Mouse (Mus musculus): ENCODE results near the gene Gm49601. TPM values are rescaled to one million over a fixed set of nuclear protein-coding genes. Genes with fewer than 3 reads are reported as not detected.

Gm49601 gene
- polyA plus RNA-seq, 1 experiment from 2014 or later: 1.8 TPM

- no peak for ATAC-seq (ENCODE audit: extremely low read depth, insufficient number of reproducible peaks, low FRiP score, low TSS enrichment)
- no peaks in the 10 kb centered on the region for H3K9me3 ChIP-seq
- H3K27ac ChIP-seq (replicated peaks): no peak overlapping the region
- H3K9ac ChIP-seq: peak overlapping the region; percentile 73
- H3K4me1 ChIP-seq: peaks cover 43% of the 10 kb centered on the region
- peaks cover 97% of the 10 kb centered on the region for H3K27me3 ChIP-seq (replicated peaks)
- WGBS: under 1% methylated on average over 38 of the region's 38 CpGs
- peak overlapping the region; percentile 95 for H3K4me2 ChIP-seq
- H3K4me3 ChIP-seq: peak overlapping the region; percentile 63
- H3K36me3 ChIP-seq: no peaks in the 10 kb centered on the region; the same call in 1 of the 2 replicates
Measured at GRCm38 (mm10) chr16:18621362-18622001, 4.7 kb downstream of the Gm49601 start.

GRCm38 (mm10) chr16:18620601-18621361 is 5.4 kb downstream of the Gm49601 start:
- Histone ChIP-seq H3K27ac (replicated peaks) (no peak overlapping the region), H3K4me1 (peaks cover 37% of the 10 kb centered on the region), H3K9me3 (no peaks in the 10 kb centered on the region), H3K36me3 (no peaks in the 10 kb centered on the region; the same call in 1 of the 2 replicates), H3K4me2 (peak overlapping the region; percentile 95), H3K9ac (peak overlapping the region; percentile 73), H3K27me3 (replicated peaks) (peaks cover 98% of the 10 kb centered on the region), H3K4me3 (peak overlapping the region; percentile 63)
- WGBS: under 1% methylated on average over 74 of the region's 74 CpGs
- no peak for ATAC-seq (ENCODE audit: extremely low read depth, insufficient number of reproducible peaks, low FRiP score, low TSS enrichment)

- H3K9ac ChIP-seq: no peak overlapping the region
- no peak for ATAC-seq (ENCODE audit: extremely low read depth, insufficient number of reproducible peaks, low FRiP score, low TSS enrichment)
- peak overlapping the region; percentile 95 for H3K4me2 ChIP-seq
- H3K36me3 ChIP-seq: no peaks in the 10 kb centered on the region; the same call in 1 of the 2 replicates
- peaks cover 31% of the 10 kb centered on the region for H3K4me1 ChIP-seq
- H3K4me3 ChIP-seq: peak overlapping the region; percentile 63
- H3K9me3 ChIP-seq: no peaks in the 10 kb centered on the region
- peaks cover 98% of the 10 kb centered on the region for H3K27me3 ChIP-seq (replicated peaks)
- no peak overlapping the region for H3K27ac ChIP-seq (replicated peaks)
- WGBS: 37% methylated on average over 6 of the region's 6 CpGs
Measured at GRCm38 (mm10) chr16:18620201-18620600, 6.0 kb downstream of the Gm49601 start.

- no peak for ATAC-seq (ENCODE audit: extremely low read depth, insufficient number of reproducible peaks, low FRiP score, low TSS enrichment)
- no peaks in the 10 kb centered on the region for H3K9me3 ChIP-seq
- no peak overlapping the region for H3K4me3 ChIP-seq
- H3K4me1 ChIP-seq: peaks cover 30% of the 10 kb centered on the region
- no peak overlapping the region for H3K27ac ChIP-seq (replicated peaks)
- 48% methylated on average over 4 of the region's 4 CpGs for WGBS
- H3K4me2 ChIP-seq: no peak overlapping the region
- no peaks in the 10 kb centered on the region; the same call in 1 of the 2 replicates for H3K36me3 ChIP-seq
- no peak overlapping the region for H3K9ac ChIP-seq
- peaks cover 97% of the 10 kb centered on the region for H3K27me3 ChIP-seq (replicated peaks)
Measured at GRCm38 (mm10) chr16:18619110-18619509, 7.1 kb downstream of the Gm49601 start.

GRCm38 (mm10) chr16:18618297-18618696 is 7.9 kb downstream of the Gm49601 start:
- no peak for ATAC-seq (ENCODE audit: extremely low read depth, insufficient number of reproducible peaks, low FRiP score, low TSS enrichment)
- H3K27ac ChIP-seq (replicated peaks): no peak overlapping the region
- H3K4me2 ChIP-seq: no peak overlapping the region
- no peak overlapping the region for H3K4me3 ChIP-seq
- no peak overlapping the region for H3K9ac ChIP-seq
- peaks cover 30% of the 10 kb centered on the region for H3K4me1 ChIP-seq
- peaks cover 97% of the 10 kb centered on the region for H3K27me3 ChIP-seq (replicated peaks)
- no peaks in the 10 kb centered on the region; the same call in 1 of the 2 replicates for H3K36me3 ChIP-seq
- H3K9me3 ChIP-seq: no peaks in the 10 kb centered on the region
- WGBS: 53% methylated on average over 2 of the region's 2 CpGs

GRCm38 (mm10) chr16:18617370-18618065 is 8.7 kb downstream of the Gm49601 start:
- no peaks in the 10 kb centered on the region for H3K9me3 ChIP-seq
- no peak for ATAC-seq (ENCODE audit: extremely low read depth, insufficient number of reproducible peaks, low FRiP score, low TSS enrichment)
- H3K9ac ChIP-seq: no peak overlapping the region
- H3K27me3 ChIP-seq (replicated peaks): peaks cover 97% of the 10 kb centered on the region
- no peak overlapping the region for H3K27ac ChIP-seq (replicated peaks)
- 1% methylated on average over 27 of the region's 27 CpGs for WGBS
- peaks cover 27% of the 10 kb centered on the region for H3K4me1 ChIP-seq
- H3K36me3 ChIP-seq: no peaks in the 10 kb centered on the region
- peak overlapping the region; percentile 61 for H3K4me2 ChIP-seq
- H3K4me3 ChIP-seq: peak overlapping the region; percentile 20

- Histone ChIP-seq H3K27ac (replicated peaks) (no peak overlapping the region), H3K9ac (no peak overlapping the region)
- no peak for ATAC-seq (ENCODE audit: extremely low read depth, insufficient number of reproducible peaks, low FRiP score, low TSS enrichment)
Measured at GRCm38 (mm10) chr16:18613301-18613700, 12.9 kb downstream of the Gm49601 start.

GRCm38 (mm10) chr16:18611752-18612151 is 14.5 kb downstream of the Gm49601 start:
- ATAC-seq (ENCODE audit: extremely low read depth, insufficient number of reproducible peaks, low FRiP score, low TSS enrichment): no peak
- H3K9me3 ChIP-seq: no peaks in the 10 kb centered on the region
- H3K27ac ChIP-seq (replicated peaks): no peak overlapping the region
- 36% methylated on average over 13 of the region's 13 CpGs for WGBS
- peaks cover 93% of the 10 kb centered on the region for H3K27me3 ChIP-seq (replicated peaks)
- H3K4me1 ChIP-seq: peaks cover 22% of the 10 kb centered on the region
- no peak overlapping the region for H3K4me3 ChIP-seq
- H3K36me3 ChIP-seq: no peaks in the 10 kb centered on the region
- H3K9ac ChIP-seq: no peak overlapping the region
- no peak overlapping the region for H3K4me2 ChIP-seq

More at GRCm38 (mm10) chr16:18613301-18613700, 12.9 kb downstream of the Gm49601 start:
- peaks cover 96% of the 10 kb centered on the region for H3K27me3 ChIP-seq (replicated peaks)
- peaks cover 23% of the 10 kb centered on the region for H3K4me1 ChIP-seq
- no peak overlapping the region for H3K4me3 ChIP-seq
- H3K36me3 ChIP-seq: no peaks in the 10 kb centered on the region
- 71% methylated on average over 3 of the region's 3 CpGs for WGBS
- H3K9me3 ChIP-seq: no peaks in the 10 kb centered on the region
- H3K4me2 ChIP-seq: no peak overlapping the region

- H3K9me3 ChIP-seq: no peaks in the 10 kb centered on the region
- H3K4me2 ChIP-seq: no peak overlapping the region
- H3K4me3 ChIP-seq: no peak overlapping the region
- H3K36me3 ChIP-seq: no peaks in the 10 kb centered on the region
- peaks cover 35% of the 10 kb centered on the region for H3K4me1 ChIP-seq
- no peak overlapping the region for H3K9ac ChIP-seq
- no peak for ATAC-seq (ENCODE audit: extremely low read depth, insufficient number of reproducible peaks, low FRiP score, low TSS enrichment)
- WGBS: 69% methylated on average over 2 of the region's 2 CpGs
- no peak overlapping the region for H3K27ac ChIP-seq (replicated peaks)
- peaks cover 81% of the 10 kb centered on the region for H3K27me3 ChIP-seq (replicated peaks)
Measured at GRCm38 (mm10) chr16:18609099-18609498, 17.1 kb downstream of the Gm49601 start.

- Histone ChIP-seq H3K9me3 (no peaks in the 10 kb centered on the region), H3K4me1 (peaks cover 42% of the 10 kb centered on the region), H3K9ac (no peak overlapping the region), H3K4me2 (no peak overlapping the region), H3K27me3 (replicated peaks) (peaks cover 72% of the 10 kb centered on the region), H3K4me3 (no peak overlapping the region), H3K36me3 (no peaks in the 10 kb centered on the region), H3K27ac (replicated peaks) (no peak overlapping the region)
- no peak for ATAC-seq (ENCODE audit: extremely low read depth, insufficient number of reproducible peaks, low FRiP score, low TSS enrichment)
- WGBS: 13% methylated on average over 11 of the region's 11 CpGs
Measured at GRCm38 (mm10) chr16:18608226-18608625, 18.0 kb downstream of the Gm49601 start.

- peaks cover 32% of the 10 kb centered on the region for H3K4me1 ChIP-seq
- 90% methylated on average over 5 of the region's 5 CpGs for WGBS
- no peak overlapping the region for H3K4me2 ChIP-seq
Measured at GRCm38 (mm10) chr16:18605705-18606104, 20.5 kb downstream of the Gm49601 start.

More at GRCm38 (mm10) chr16:18605705-18606104, 20.5 kb downstream of the Gm49601 start:
- ATAC-seq (ENCODE audit: extremely low read depth, insufficient number of reproducible peaks, low FRiP score, low TSS enrichment): no peak
- Histone ChIP-seq H3K27ac (replicated peaks) (no peak overlapping the region; the same call in 1 of the 2 replicates), H3K9ac (no peak overlapping the region), H3K27me3 (replicated peaks) (peaks cover 47% of the 10 kb centered on the region), H3K9me3 (no peaks in the 10 kb centered on the region), H3K4me3 (no peak overlapping the region), H3K36me3 (no peaks in the 10 kb centered on the region)
